ENCODE assay signal across 8 mouse cellular contexts in genomic region chr5:73489915-73490314, GRCm38 (mm10). TPM values are rescaled to one million over a fixed set of nuclear protein-coding genes. Genes with fewer than 3 reads are reported as not detected.
A peak's percentile ranks its signal among the peaks of the same experiment; 100 is the strongest.
DNase-seq lines count a peak whose midpoint lies in the region; ATAC-seq lines count a peak whose summit lies in the region.

No protein-coding gene starts in this region.

- 0 out of 2 replicates have a peak, but pooled peaks cover 2% of the 10 kb centered on the region for H3K4me1 ChIP-seq in brown adipose tissue, adult 24 weeks (ENCODE audit: control insufficient read depth, insufficient read depth, insufficient read length, low read length)
- peaks cover 18% of the 10 kb centered on the region for H3K4me1 ChIP-seq in forebrain, embryonic 10.5 days
- peaks cover 2% of the 10 kb centered on the region; the same call in 1 of the 2 replicates for H3K4me1 ChIP-seq in limb, embryonic 12.5 days (replicated peaks)

- H3K36me3 ChIP-seq in forebrain, embryonic 10.5 days (replicated peaks): no peaks in the 10 kb centered on the region
- no peaks in the 10 kb centered on the region for H3K36me3 ChIP-seq in limb, embryonic 12.5 days

- H3K4me2 ChIP-seq in limb, embryonic 12.5 days: peak overlapping the region; percentile 97

- H3K9me3 ChIP-seq in forebrain, embryonic 10.5 days: no peaks in the 10 kb centered on the region
- no peaks in the 10 kb centered on the region for H3K9me3 ChIP-seq in limb, embryonic 12.5 days

- 6% methylated on average over 14 of the region's 14 CpGs for WGBS in forebrain, embryonic 10.5 days
- 6% methylated on average over 14 of the region's 14 CpGs for WGBS in limb, embryonic 12.5 days

- H3K27ac ChIP-seq in brown adipose tissue, adult 24 weeks (replicated peaks; ENCODE audit: low read depth, low read length): peak overlapping the region; percentile 14; the same call in 1 of the 2 replicates
- H3K27ac ChIP-seq in forebrain, embryonic 10.5 days: peak overlapping the region; percentile 95
- H3K27ac ChIP-seq in limb, embryonic 12.5 days: peak overlapping the region; percentile 96

- H3K9ac ChIP-seq in limb, embryonic 12.5 days (replicated peaks): peak overlapping the region; percentile 62

- no peak for ATAC-seq in limb, embryonic 12.5 days (ENCODE audit: insufficient number of reproducible peaks, insufficient read depth, low FRiP score, low TSS enrichment, low read depth)
- ATAC-seq in megakaryocyte progenitor cell, adult 5-6 weeks (replicated peaks; ENCODE audit: poor library complexity): no peak

- intact Hi-C loops in left cerebral cortex, postnatal 4 days (cut with DNase I): no loop called here
- intact Hi-C loops in left cerebral cortex, postnatal 14 days (cut with DNase I): loop anchor here (5.0 kb wide), 2 partner anchors 47 to 152 kb away; no protein-coding TSS in a partner anchor

- no peaks in the 10 kb centered on the region for H3K27me3 ChIP-seq in forebrain, embryonic 10.5 days (ENCODE audit: poor library complexity, severe bottlenecking)
- H3K27me3 ChIP-seq in limb, embryonic 12.5 days: no peaks in the 10 kb centered on the region

- H3K4me3 ChIP-seq in brown adipose tissue, adult 24 weeks (ENCODE audit: insufficient read depth, low read depth, low read length): peak overlapping the region; percentile 63
- H3K4me3 ChIP-seq in forebrain, embryonic 10.5 days: peak overlapping the region; percentile 89
- peak overlapping the region; percentile 84 for H3K4me3 ChIP-seq in limb, embryonic 12.5 days (replicated peaks)

- peak; percentile 19 for DNase-seq in left cerebral cortex, postnatal 4 days
- DNase-seq in left cerebral cortex, postnatal 14 days (ENCODE audit: low spot score in 2 of 2): no peak
- DNase-seq in forebrain, embryonic 10.5 days (ENCODE audit: extremely low spot score, low spot score): peak; percentile 52
- DNase-seq in retina, embryonic 14.5 days (ENCODE audit: low spot score): peak; percentile 49
- no peak for DNase-seq in c-Kit-positive CD71-positive TER-119-positive erythroid progenitor cells, embryonic 14.5 days (ENCODE audit: low spot score)

RNA-seq across cellular contexts. Expression of gene Dcun1d4, which starts 9.1 kb away (rescaled TPM):
- total RNA-seq in left cerebral cortex, postnatal 4 days (2021): 10 to 100 TPM; 68.2 to 72.1 TPM
- total RNA-seq in left cerebral cortex, postnatal 14 days (2021): 100 to 1,000 TPM; 120 to 125 TPM
- polyA plus RNA-seq in brown adipose tissue, adult 24 weeks (2012; ENCODE audit: insufficient read depth, insufficient read length, missing spikeins): 14.7 and 19.3 TPM in 2 replicates
- polyA plus RNA-seq in forebrain, embryonic 10.5 days (2016; fragmentation: Nextera tagmentation; extraction: Ambion mirVana): 49.6 and 50.8 TPM in 2 replicates
- 42.2 and 43.3 TPM in 2 replicates for polyA plus RNA-seq in limb, embryonic 12.5 days (2016; fragmentation: Nextera tagmentation; extraction: Ambion mirVana)
- 3.5 and 11.1 TPM in 2 replicates for total RNA-seq in megakaryocyte progenitor cell, adult 5-6 weeks (2015)
- total RNA-seq in megakaryocyte progenitor cell, adult 5-6 weeks (2017): 6.6 and 19.9 TPM in 2 replicates

Comparison
In these comparisons a context has a peak if more than half of its experiments do, and no peak if none do; other contexts are left out.
1. DNase-seq: peak in left cerebral cortex, postnatal 4 days (single experiment), forebrain, embryonic 10.5 days (single experiment) and retina, embryonic 14.5 days (single experiment); none in left cerebral cortex, postnatal 14 days (0 of 2) and c-Kit-positive CD71-positive TER-119-positive erythroid progenitor cells, embryonic 14.5 days (single experiment).
2. H3K27ac ChIP-seq: peak in every context shown above with its lines; median percentile 96 in limb, embryonic 12.5 days; 95 in forebrain, embryonic 10.5 days; 14 in brown adipose tissue, adult 24 weeks.
3. Peak in every context shown above with its lines, with median percentiles within 50 percentile points of each other: H3K4me3 ChIP-seq.